Mouse (Mus musculus) neural tube, embryonic 11.5 days (tissue): ENCODE data around the gene Acap1. TPM values are rescaled to one million over a fixed set of nuclear protein-coding genes. Genes with fewer than 3 reads are reported as not detected.

ENCODE experiments used
- ATAC-seq: fragments of 200-750 bp; cut with Nextera tagmentation; 2 replicates; pipeline ENCODE4 v1.8.0; 2017; ENCODE audit warnings: moderate number of reproducible peaks, mild to moderate bottlenecking, moderate TSS enrichment, moderate library complexity; ENCODE audit not compliant: insufficient read depth, low FRiP score, low TSS enrichment
- DNase-seq: peaks from one replicate; pipeline ENCODE4 v3.0.0-alpha.2; 2015; ENCODE audit warnings: low spot score
- H3K27ac ChIP-seq: fragments of 300-500 bp; sonication (generic); 2 replicates; pipeline ENCODE4 v1.5.1; 2014; ENCODE audit warnings: low read depth, mild to moderate bottlenecking, low read length
- H3K27me3 ChIP-seq: fragments of 300-500 bp; sonication (generic); 2 replicates; pipeline ENCODE4 v1.6.1; 2014; ENCODE audit warnings: mild to moderate bottlenecking, low read length, mixed read lengths; ENCODE audit not compliant: control insufficient read depth, insufficient read depth
- H3K36me3 ChIP-seq: fragments of 300-500 bp; sonication (generic); 2 replicates; pipeline ENCODE4 v1.6.1; 2014; ENCODE audit warnings: mild to moderate bottlenecking, low read length, moderate library complexity, mixed read lengths; ENCODE audit not compliant: control insufficient read depth, insufficient read depth
- H3K4me1 ChIP-seq: fragments of 300-500 bp; sonication (generic); 2 replicates; pipeline ENCODE4 v1.6.1; 2014; ENCODE audit warnings: low read length, mixed read lengths; ENCODE audit not compliant: control insufficient read depth, insufficient read depth
- H3K4me2 ChIP-seq: fragments of 300-500 bp; sonication (generic); 2 replicates; pipeline ENCODE4 v1.6.1; 2014; ENCODE audit warnings: low read depth, mild to moderate bottlenecking, moderate library complexity
- H3K4me3 ChIP-seq: fragments of 300-500 bp; sonication (generic); 2 replicates; pipeline ENCODE4 v1.5.1; 2014; ENCODE audit warnings: low read depth, low read length
- H3K9ac ChIP-seq: fragments of 300-500 bp; sonication (generic); 2 replicates; pipeline ENCODE4 v1.6.1; 2014; ENCODE audit warnings: mild to moderate bottlenecking, low read length
- H3K9me3 ChIP-seq: fragments of 300-500 bp; sonication (generic); 2 replicates; pipeline ENCODE4 v1.6.1; 2016; ENCODE audit warnings: low read length; ENCODE audit not compliant: control insufficient read depth
- WGBS: fragments of 180-500 bp; shearing (Covaris S2); extraction: QIAGEN DNeasy Blood & Tissue Kit; methylation state at CpG from one replicate; pipeline ENCODE4 v1.1.7; 2014; 5-methylcytosine and 5-hydroxymethylcytosine counted together
- polyA plus RNA-seq: library from polyadenylated mRNA; unstranded; fragments of >200 nt; fragmentation: Nextera tagmentation; extraction: Ambion mirVana; gene quantifications from 2 replicates; pipeline ENCODE4 v1.2.1, GENCODE M21; 2014

The Acap1 gene
- polyA plus RNA-seq, 1 experiment from 2014 or later: 0.53 TPM

DNA sequence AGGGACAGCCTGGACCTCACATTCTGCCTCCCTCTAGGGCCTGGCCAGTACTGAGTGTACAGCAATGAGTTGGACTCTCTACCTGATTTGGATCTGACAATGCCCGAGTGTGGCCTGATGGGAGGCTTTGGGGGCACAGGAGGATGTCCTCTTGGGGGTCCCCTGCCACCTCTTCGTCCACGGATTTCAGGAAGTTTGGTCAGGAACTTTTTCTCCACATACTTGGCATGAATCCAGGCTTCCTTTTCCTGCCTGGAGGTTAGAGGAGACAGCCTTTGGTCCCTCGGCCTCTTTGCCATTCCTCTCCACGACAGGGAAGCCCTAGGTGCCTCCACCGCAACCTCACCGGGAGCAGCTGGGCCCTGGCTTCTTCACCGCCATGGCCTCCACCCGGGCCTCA lies 11.1 kb downstream of the Acap1 start:
- H3K27ac ChIP-seq: no peak overlapping the region
- DNase-seq: no peak
- no peaks in the 10 kb centered on the region for H3K27me3 ChIP-seq
- no peaks in the 10 kb centered on the region for H3K9me3 ChIP-seq
- no peak for ATAC-seq
- H3K4me2 ChIP-seq: no peak overlapping the region
- H3K4me3 ChIP-seq: no peak overlapping the region
- WGBS: 85% methylated on average over 9 of the region's 9 CpGs
- H3K36me3 ChIP-seq: no peaks in the 10 kb centered on the region
- peaks cover 13% of the 10 kb centered on the region for H3K4me1 ChIP-seq
- no peak overlapping the region for H3K9ac ChIP-seq

DNA sequence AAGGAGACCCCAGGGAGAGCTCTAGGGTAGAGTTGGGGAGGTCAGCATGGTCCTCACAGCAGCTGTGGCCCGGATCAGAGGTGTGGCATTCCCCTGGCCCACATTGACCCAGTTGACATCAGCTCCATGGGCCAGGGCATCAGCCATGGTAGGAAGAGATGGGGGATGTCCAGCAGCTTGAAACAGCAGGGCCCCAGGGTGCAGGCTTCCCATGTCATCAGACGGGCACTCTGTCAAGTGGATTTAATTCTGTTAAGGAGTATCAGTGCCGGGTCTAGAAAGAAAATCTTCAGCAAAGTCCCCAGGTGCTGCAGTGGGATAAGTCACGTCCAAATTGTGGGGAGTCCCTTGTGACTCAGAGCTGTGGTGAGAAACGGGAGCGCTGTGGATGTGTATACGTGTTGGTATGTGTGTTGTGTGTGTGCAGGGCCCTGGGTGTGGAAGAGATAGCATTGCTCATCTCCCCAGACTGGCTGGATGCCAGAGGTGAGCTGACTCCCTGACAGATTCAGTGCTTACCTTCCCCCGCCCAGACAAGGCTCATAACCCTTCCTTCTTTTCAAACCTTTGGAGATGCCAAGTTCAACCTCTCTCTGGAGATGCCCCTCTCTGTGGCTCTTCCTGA lies 11.7 kb downstream of the Acap1 start:
- Histone ChIP-seq H3K4me1 (peaks cover 13% of the 10 kb centered on the region), H3K36me3 (no peaks in the 10 kb centered on the region), H3K27ac (no peak overlapping the region), H3K27me3 (no peaks in the 10 kb centered on the region), H3K9ac (no peak overlapping the region), H3K9me3 (no peaks in the 10 kb centered on the region), H3K4me2 (no peak overlapping the region), H3K4me3 (no peak overlapping the region)
- no peak for ATAC-seq
- WGBS: 91% methylated on average over 8 of the region's 8 CpGs
- no peak for DNase-seq

DNA sequence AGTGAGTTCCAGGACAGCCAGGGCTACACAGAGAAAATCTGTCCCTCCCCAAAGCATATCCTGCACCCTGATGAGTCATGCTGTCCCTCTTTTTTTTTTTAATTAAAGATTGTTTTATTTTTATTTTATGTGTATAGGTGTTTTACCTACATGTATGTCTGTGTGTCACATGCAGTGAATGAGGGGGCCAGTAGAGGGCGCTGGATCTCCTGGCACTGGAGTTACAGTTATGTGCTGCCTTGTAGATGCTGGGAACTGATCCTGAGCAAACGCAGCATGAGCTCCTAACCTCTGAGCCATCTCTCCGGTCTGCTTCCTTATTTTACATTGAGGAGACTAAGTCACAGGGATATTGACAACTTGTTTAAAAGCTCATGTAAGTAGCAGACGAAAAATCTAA lies 12.3 kb downstream of the Acap1 start:
- 66% methylated on average over 4 of the region's 4 CpGs for WGBS
- H3K4me3 ChIP-seq: no peak overlapping the region
- no peak overlapping the region for H3K9ac ChIP-seq
- DNase-seq: no peak
- H3K27me3 ChIP-seq: no peaks in the 10 kb centered on the region
- no peaks in the 10 kb centered on the region for H3K9me3 ChIP-seq
- no peak overlapping the region for H3K27ac ChIP-seq
- ATAC-seq: no peak
- H3K36me3 ChIP-seq: no peaks in the 10 kb centered on the region
- peaks cover 13% of the 10 kb centered on the region for H3K4me1 ChIP-seq
- no peak overlapping the region for H3K4me2 ChIP-seq

DNA sequence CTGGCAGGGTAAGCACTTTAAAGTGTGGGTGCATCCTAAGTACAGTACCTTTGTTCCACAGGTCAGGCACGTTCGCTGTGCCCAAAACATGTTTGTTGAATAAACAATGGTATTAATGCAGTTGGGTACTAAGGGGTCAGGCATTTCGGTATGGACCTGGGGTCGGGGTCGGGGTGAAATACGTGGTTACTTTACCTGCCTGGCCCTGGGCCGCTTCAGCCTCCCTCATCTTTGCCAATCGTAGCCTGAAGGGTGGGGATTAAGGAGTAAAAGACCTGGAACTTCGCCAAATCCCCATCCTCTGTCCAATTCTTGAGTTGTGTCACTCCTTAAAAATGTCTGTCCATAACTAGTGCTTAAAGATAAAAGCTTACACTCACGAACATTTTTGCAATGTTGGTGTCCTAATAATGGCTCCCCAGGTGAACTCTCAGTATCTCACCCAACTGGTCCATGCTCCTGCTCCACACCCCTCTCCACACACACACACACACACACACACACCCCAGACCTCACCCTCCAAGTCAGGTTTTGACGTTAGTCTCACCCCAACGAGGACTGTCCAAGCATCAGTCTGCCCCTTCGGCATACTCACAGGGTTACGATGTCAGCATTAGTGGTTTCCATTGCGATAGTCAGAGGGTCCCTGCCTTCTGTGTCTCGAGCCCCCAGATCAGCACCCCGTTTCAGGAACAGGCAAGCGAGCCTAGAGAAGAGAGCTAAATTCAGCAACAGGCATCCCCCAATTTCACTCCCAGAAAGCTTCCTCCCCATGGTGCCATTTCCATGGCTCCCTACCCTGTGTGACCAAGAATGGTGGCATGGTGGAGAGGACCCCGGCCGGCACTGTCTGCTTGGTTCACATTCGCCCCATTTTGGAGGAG lies 13.3 kb downstream of the Acap1 start:
- no peaks in the 10 kb centered on the region for H3K9me3 ChIP-seq
- H3K4me2 ChIP-seq: peak overlapping the region; percentile 79
- H3K27ac ChIP-seq: no peak overlapping the region
- no peak for ATAC-seq
- H3K4me3 ChIP-seq: peak overlapping the region; percentile 50
- H3K4me1 ChIP-seq: peaks cover 13% of the 10 kb centered on the region
- no peak for DNase-seq
- H3K36me3 ChIP-seq: no peaks in the 10 kb centered on the region
- no peaks in the 10 kb centered on the region for H3K27me3 ChIP-seq
- 64% methylated on average over 21 of the region's 21 CpGs for WGBS
- H3K9ac ChIP-seq: peak overlapping the region; percentile 63

DNA sequence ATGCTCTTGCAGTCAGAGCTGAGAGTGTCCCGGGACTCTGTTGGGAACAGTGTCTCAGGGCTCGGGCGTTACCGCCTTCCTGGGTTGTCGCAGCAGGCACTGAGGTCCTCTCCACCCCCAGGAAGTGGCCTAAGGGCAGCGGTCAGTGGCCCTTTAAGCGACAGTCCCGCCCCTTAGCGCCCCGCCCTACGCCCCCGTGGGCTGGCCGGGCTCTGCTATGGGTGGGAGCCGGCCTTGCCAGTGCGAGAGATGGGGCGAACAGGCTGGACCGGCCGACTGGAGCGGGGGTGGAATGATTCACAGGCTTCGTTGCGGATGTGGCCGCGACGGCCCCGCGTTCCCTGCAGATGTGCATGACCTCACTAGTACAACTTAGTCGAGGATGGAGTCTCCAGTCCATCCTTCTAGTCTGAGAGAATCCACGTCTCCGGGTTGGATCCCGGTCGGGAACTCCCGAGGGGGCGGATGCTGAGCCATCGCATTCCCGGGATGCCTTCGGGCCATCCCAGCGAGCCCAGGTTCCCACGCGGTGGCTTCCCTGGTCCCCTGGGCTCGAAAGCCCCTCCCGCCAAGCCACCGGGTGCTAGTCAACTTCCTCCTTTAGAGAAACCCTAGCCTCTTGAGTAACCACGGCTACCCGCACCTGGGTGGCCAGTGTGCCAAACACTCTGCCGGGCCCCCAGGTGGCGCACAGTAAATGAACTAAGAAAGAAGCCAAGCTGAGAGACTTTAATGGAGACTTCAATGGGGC lies 14.3 kb downstream of the Acap1 start, which contains the start of gene Kctd11:
Gene Kctd11, minus strand, starts transcription at position 554 of the 751 bp plus-strand sequence.
- peak; percentile 71 for ATAC-seq
- peaks cover 13% of the 10 kb centered on the region for H3K4me1 ChIP-seq
- WGBS: under 1% methylated on average over 46 of the region's 46 CpGs

DNA sequence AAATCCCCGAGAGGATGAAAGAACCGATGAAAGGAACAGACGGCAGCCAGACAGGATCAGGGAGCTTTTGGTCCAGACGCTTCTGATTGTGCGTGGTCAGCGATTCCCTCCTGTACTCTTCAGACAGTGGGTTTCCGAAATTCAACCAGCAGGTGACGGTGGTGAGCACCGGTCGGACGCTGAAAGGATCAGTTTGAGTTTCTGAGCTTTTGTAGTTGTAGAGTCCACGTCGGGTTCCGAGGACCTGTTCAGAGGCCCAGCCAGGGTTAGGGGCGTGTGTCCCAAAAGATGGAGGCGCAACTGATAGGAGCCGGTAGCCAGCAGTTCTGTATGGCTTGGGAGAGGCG lies 14.9 kb downstream of the Acap1 start:
- WGBS: under 1% methylated on average over 18 of the region's 18 CpGs

More for the DNA sequence above, 14.3 kb downstream of the Acap1 start, which contains the start of gene Kctd11:
- H3K36me3 ChIP-seq: no peaks in the 10 kb centered on the region
- DNase-seq: peak; percentile 83
- no peaks in the 10 kb centered on the region for H3K27me3 ChIP-seq
- H3K4me2 ChIP-seq: peak within 1 kb of the TSS; percentile 79
- peak within 1 kb of the TSS; percentile 63 for H3K9ac ChIP-seq
- H3K4me3 ChIP-seq: peak within 1 kb of the TSS; percentile 50
- H3K27ac ChIP-seq: peak within 1 kb of the TSS; percentile 34; the same call in 1 of the 2 replicates
- H3K9me3 ChIP-seq: no peaks in the 10 kb centered on the region

DNA sequence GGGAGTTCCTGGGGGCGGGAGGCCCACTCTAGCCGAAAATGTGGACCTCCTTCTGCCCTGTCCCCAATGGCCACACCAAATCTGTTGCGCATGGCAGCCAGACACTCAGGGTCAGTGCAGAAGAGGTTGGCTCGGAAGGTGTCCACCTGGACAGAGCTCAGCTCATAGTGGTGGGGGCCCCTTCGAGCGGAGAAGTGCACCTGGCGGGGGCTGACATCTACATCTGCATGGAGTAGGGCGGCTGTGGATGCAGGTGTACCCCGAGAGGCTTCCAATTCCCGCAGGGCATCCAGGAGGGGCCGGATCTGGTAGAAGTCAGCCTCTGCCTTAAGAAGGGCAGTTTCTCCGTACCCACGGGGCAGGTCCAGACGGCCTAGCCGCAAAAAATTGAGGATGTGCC lies 15.6 kb downstream of the Acap1 start:
- Histone ChIP-seq H3K27me3 (no peaks in the 10 kb centered on the region), H3K36me3 (no peaks in the 10 kb centered on the region), H3K4me2 (peak overlapping the region; percentile 79), H3K27ac (no peak overlapping the region), H3K9ac (no peak overlapping the region), H3K9me3 (no peaks in the 10 kb centered on the region), H3K4me3 (peak overlapping the region; percentile 13; the same call in 1 of the 2 replicates), H3K4me1 (peaks cover 13% of the 10 kb centered on the region)
- WGBS: 49% methylated on average over 15 of the region's 15 CpGs
- no peak for ATAC-seq
- DNase-seq: no peak

More for the DNA sequence above, 14.9 kb downstream of the Acap1 start:
- Histone ChIP-seq H3K36me3 (no peaks in the 10 kb centered on the region), H3K9me3 (no peaks in the 10 kb centered on the region), H3K27ac (peak overlapping the region; percentile 34; the same call in 1 of the 2 replicates), H3K27me3 (no peaks in the 10 kb centered on the region), H3K4me1 (peaks cover 13% of the 10 kb centered on the region), H3K4me2 (peak overlapping the region; percentile 79), H3K9ac (peak overlapping the region; percentile 63), H3K4me3 (peak overlapping the region; percentile 50)
- peak; percentile 23 for ATAC-seq
- DNase-seq: peak; percentile 79

DNA sequence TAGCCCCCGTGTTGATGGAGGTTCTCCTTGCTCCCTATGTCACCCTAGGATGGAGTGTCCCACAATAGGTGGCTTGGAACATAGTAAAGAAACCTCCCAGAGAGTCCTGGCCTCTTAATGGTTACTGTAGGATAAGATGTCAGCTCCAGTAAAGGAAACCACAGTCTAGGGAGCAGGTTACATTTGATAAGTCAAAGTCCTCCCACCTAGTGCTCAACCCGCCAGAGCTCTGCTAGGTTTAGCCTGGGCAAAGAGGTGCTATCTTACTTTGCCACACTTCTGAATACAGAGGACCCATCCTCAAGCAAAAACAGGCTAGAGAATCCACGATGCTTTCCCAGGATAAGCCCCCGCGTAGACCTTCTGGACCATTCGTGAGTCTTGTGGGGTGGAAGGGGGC lies 16.4 kb downstream of the Acap1 start:
- Histone ChIP-seq H3K4me3 (no peak overlapping the region), H3K9ac (no peak overlapping the region), H3K36me3 (no peaks in the 10 kb centered on the region), H3K27me3 (no peaks in the 10 kb centered on the region), H3K4me2 (no peak overlapping the region), H3K4me1 (peaks cover 13% of the 10 kb centered on the region), H3K27ac (no peak overlapping the region), H3K9me3 (no peaks in the 10 kb centered on the region)
- 89% methylated on average over 6 of the region's 6 CpGs for WGBS
- no peak for DNase-seq
- ATAC-seq: no peak
